Mouse (Mus musculus): ENCODE results near the gene Dnajb12. TPM values are rescaled to one million over a fixed set of nuclear protein-coding genes. Genes with fewer than 3 reads are reported as not detected.

The Dnajb12 gene
- polyA plus RNA-seq, 1 experiment from 2014 or later = 31.3 TPM

GRCm38 (mm10) chr10:59896911-59897331 is 17.6 kb downstream of the Dnajb12 start:
- Histone ChIP-seq H3K27ac (ENCODE audit: low read depth, low read length) (no peak overlapping the region), H3K4me2 (no peak overlapping the region), H3K9me3 (replicated peaks; ENCODE audit: control insufficient read depth, low read length) (no peaks in the 10 kb centered on the region), H3K36me3 (ENCODE audit: control insufficient read depth, insufficient read depth, low read length) (peaks cover 22% of the 10 kb centered on the region), H3K4me3 (ENCODE audit: low read depth, low read length) (no peak overlapping the region), H3K27me3 (ENCODE audit: control insufficient read depth, insufficient read depth, low read length) (no peaks in the 10 kb centered on the region), H3K4me1 (ENCODE audit: control insufficient read depth, insufficient read depth, low read length) (peaks cover 35% of the 10 kb centered on the region), H3K9ac (ENCODE audit: low read depth, low read length) (no peak overlapping the region)
- ATAC-seq (replicated peaks; ENCODE audit: insufficient number of reproducible peaks, low FRiP score, low TSS enrichment) = no peak
- WGBS (ENCODE audit: insufficient replicate concordance) = 75% methylated on average over 3 of the region's 3 CpGs

GRCm38 (mm10) chr10:59897511-59897910 is 18.2 kb downstream of the Dnajb12 start:
- H3K9ac ChIP-seq (ENCODE audit: low read depth, low read length) = no peak overlapping the region
- H3K4me3 ChIP-seq (ENCODE audit: low read depth, low read length) = no peak overlapping the region
- peaks cover 40% of the 10 kb centered on the region for H3K4me1 ChIP-seq (ENCODE audit: control insufficient read depth, insufficient read depth, low read length)
- H3K4me2 ChIP-seq = no peak overlapping the region
- whole genome bisulfite sequencing (ENCODE audit: insufficient replicate concordance) = 59% methylated on average over 5 of the region's 5 CpGs
- ATAC-seq (replicated peaks; ENCODE audit: insufficient number of reproducible peaks, low FRiP score, low TSS enrichment) = no peak
- H3K36me3 ChIP-seq (ENCODE audit: control insufficient read depth, insufficient read depth, low read length) = peaks cover 19% of the 10 kb centered on the region
- no peaks in the 10 kb centered on the region for H3K27me3 ChIP-seq (ENCODE audit: control insufficient read depth, insufficient read depth, low read length)
- H3K27ac ChIP-seq (ENCODE audit: low read depth, low read length) = no peak overlapping the region
- no peaks in the 10 kb centered on the region for H3K9me3 ChIP-seq (replicated peaks; ENCODE audit: control insufficient read depth, low read length)

GRCm38 (mm10) chr10:59898180-59898778 is 18.9 kb downstream of the Dnajb12 start:
- H3K4me1 ChIP-seq (ENCODE audit: control insufficient read depth, insufficient read depth, low read length) = peaks cover 44% of the 10 kb centered on the region
- no peak overlapping the region for H3K4me3 ChIP-seq (ENCODE audit: low read depth, low read length)
- peak overlapping the region; percentile 74; the same call in 1 of the 2 replicates for H3K9ac ChIP-seq (ENCODE audit: low read depth, low read length)
- H3K27ac ChIP-seq (ENCODE audit: low read depth, low read length) = peak overlapping the region; percentile 98
- no peak overlapping the region for H3K4me2 ChIP-seq
- 80% methylated on average over 9 of the region's 9 CpGs for WGBS (ENCODE audit: insufficient replicate concordance)
- no peaks in the 10 kb centered on the region for H3K9me3 ChIP-seq (replicated peaks; ENCODE audit: control insufficient read depth, low read length)
- ATAC-seq (replicated peaks; ENCODE audit: insufficient number of reproducible peaks, low FRiP score, low TSS enrichment) = no peak
- H3K36me3 ChIP-seq (ENCODE audit: control insufficient read depth, insufficient read depth, low read length) = peaks cover 15% of the 10 kb centered on the region
- no peaks in the 10 kb centered on the region for H3K27me3 ChIP-seq (ENCODE audit: control insufficient read depth, insufficient read depth, low read length)

GRCm38 (mm10) chr10:59898935-59899334 is 19.6 kb downstream of the Dnajb12 start:
- Histone ChIP-seq H3K27ac (ENCODE audit: low read depth, low read length) (peak overlapping the region; percentile 98), H3K27me3 (ENCODE audit: control insufficient read depth, insufficient read depth, low read length) (no peaks in the 10 kb centered on the region), H3K9me3 (replicated peaks; ENCODE audit: control insufficient read depth, low read length) (no peaks in the 10 kb centered on the region), H3K4me1 (ENCODE audit: control insufficient read depth, insufficient read depth, low read length) (peaks cover 48% of the 10 kb centered on the region), H3K4me2 (peak overlapping the region; percentile 59), H3K36me3 (ENCODE audit: control insufficient read depth, insufficient read depth, low read length) (peaks cover 15% of the 10 kb centered on the region), H3K4me3 (ENCODE audit: low read depth, low read length) (peak overlapping the region; percentile 8; the same call in 1 of the 2 replicates), H3K9ac (ENCODE audit: low read depth, low read length) (peak overlapping the region; percentile 74; the same call in 1 of the 2 replicates)
- WGBS (ENCODE audit: insufficient replicate concordance) = 42% methylated on average over 2 of the region's 2 CpGs
- peak; percentile 68 for ATAC-seq (replicated peaks; ENCODE audit: insufficient number of reproducible peaks, low FRiP score, low TSS enrichment)

- H3K27ac ChIP-seq (ENCODE audit: low read depth, low read length) = peak overlapping the region; percentile 98
- ATAC-seq (replicated peaks; ENCODE audit: insufficient number of reproducible peaks, low FRiP score, low TSS enrichment) = peak; percentile 89
- peaks cover 10% of the 10 kb centered on the region for H3K36me3 ChIP-seq (ENCODE audit: control insufficient read depth, insufficient read depth, low read length)
- H3K4me1 ChIP-seq (ENCODE audit: control insufficient read depth, insufficient read depth, low read length) = peaks cover 48% of the 10 kb centered on the region
- peak overlapping the region; percentile 8 for H3K4me3 ChIP-seq (ENCODE audit: low read depth, low read length)
- H3K27me3 ChIP-seq (ENCODE audit: control insufficient read depth, insufficient read depth, low read length) = no peaks in the 10 kb centered on the region
- peak overlapping the region; percentile 74 for H3K9ac ChIP-seq (ENCODE audit: low read depth, low read length)
- H3K9me3 ChIP-seq (replicated peaks; ENCODE audit: control insufficient read depth, low read length) = no peaks in the 10 kb centered on the region
- H3K4me2 ChIP-seq = peak overlapping the region; percentile 59
- 11% methylated on average over 21 of the region's 21 CpGs for WGBS (ENCODE audit: insufficient replicate concordance)
These were observed 20.2 kb downstream of the Dnajb12 start for GRCm38 (mm10) chr10:59899341-59900173.

- no peaks in the 10 kb centered on the region for H3K27me3 ChIP-seq (ENCODE audit: control insufficient read depth, insufficient read depth, low read length)
- peaks cover 46% of the 10 kb centered on the region for H3K4me1 ChIP-seq (ENCODE audit: control insufficient read depth, insufficient read depth, low read length)
- no peaks in the 10 kb centered on the region for H3K9me3 ChIP-seq (replicated peaks; ENCODE audit: control insufficient read depth, low read length)
- H3K36me3 ChIP-seq (ENCODE audit: control insufficient read depth, insufficient read depth, low read length) = peaks cover 9% of the 10 kb centered on the region; the same call in 1 of the 2 replicates
- H3K4me2 ChIP-seq = peak overlapping the region; percentile 59
- H3K27ac ChIP-seq (ENCODE audit: low read depth, low read length) = peak overlapping the region; percentile 98
- WGBS (ENCODE audit: insufficient replicate concordance) = 57% methylated on average over 4 of the region's 4 CpGs
- no peak for ATAC-seq (replicated peaks; ENCODE audit: insufficient number of reproducible peaks, low FRiP score, low TSS enrichment)
- peak overlapping the region; percentile 74 for H3K9ac ChIP-seq (ENCODE audit: low read depth, low read length)
- no peak overlapping the region; the same call in 1 of the 2 replicates for H3K4me3 ChIP-seq (ENCODE audit: low read depth, low read length)
These were observed 20.7 kb downstream of the Dnajb12 start for GRCm38 (mm10) chr10:59900174-59900435.

GRCm38 (mm10) chr10:59900939-59901338 is 21.6 kb downstream of the Dnajb12 start:
- no peak for ATAC-seq (replicated peaks; ENCODE audit: insufficient number of reproducible peaks, low FRiP score, low TSS enrichment)
- H3K9me3 ChIP-seq (replicated peaks; ENCODE audit: control insufficient read depth, low read length) = no peaks in the 10 kb centered on the region
- 34% methylated on average over 4 of the region's 4 CpGs for WGBS (ENCODE audit: insufficient replicate concordance)
- H3K4me2 ChIP-seq = no peak overlapping the region
- H3K36me3 ChIP-seq (ENCODE audit: control insufficient read depth, insufficient read depth, low read length) = 0 out of 2 replicates have a peak, but pooled peaks cover 3% of the 10 kb centered on the region
- H3K27me3 ChIP-seq (ENCODE audit: control insufficient read depth, insufficient read depth, low read length) = no peaks in the 10 kb centered on the region
- peak overlapping the region; percentile 98 for H3K27ac ChIP-seq (ENCODE audit: low read depth, low read length)
- peaks cover 45% of the 10 kb centered on the region for H3K4me1 ChIP-seq (ENCODE audit: control insufficient read depth, insufficient read depth, low read length)
- H3K4me3 ChIP-seq (ENCODE audit: low read depth, low read length) = no peak overlapping the region
- H3K9ac ChIP-seq (ENCODE audit: low read depth, low read length) = no peak overlapping the region

GRCm38 (mm10) chr10:59901463-59901862 is 22.1 kb downstream of the Dnajb12 start:
- Histone ChIP-seq H3K4me2 (no peak overlapping the region), H3K27ac (ENCODE audit: low read depth, low read length) (peak overlapping the region; percentile 98), H3K4me1 (ENCODE audit: control insufficient read depth, insufficient read depth, low read length) (peaks cover 45% of the 10 kb centered on the region), H3K9me3 (replicated peaks; ENCODE audit: control insufficient read depth, low read length) (no peaks in the 10 kb centered on the region), H3K27me3 (ENCODE audit: control insufficient read depth, insufficient read depth, low read length) (no peaks in the 10 kb centered on the region), H3K4me3 (ENCODE audit: low read depth, low read length) (no peak overlapping the region), H3K36me3 (ENCODE audit: control insufficient read depth, insufficient read depth, low read length) (no peaks in the 10 kb centered on the region), H3K9ac (ENCODE audit: low read depth, low read length) (0 out of 2 replicates have a peak overlapping the region, but pooled peaks have one; percentile 28)
- WGBS (ENCODE audit: insufficient replicate concordance) = 75% methylated on average over 1 of the region's 1 CpGs
- ATAC-seq (replicated peaks; ENCODE audit: insufficient number of reproducible peaks, low FRiP score, low TSS enrichment) = no peak

Measured in heart, embryonic 11.5 days (tissue).